Mouse (Mus musculus): ENCODE results near the gene Vdr. TPM values are rescaled to one million over a fixed set of nuclear protein-coding genes. Genes with fewer than 3 reads are reported as not detected.

Vdr gene
- polyA plus RNA-seq, 1 experiment from 2014 or later = not detected

- no peak for DNase-seq
These were observed 87.7 kb downstream of the Vdr start for GRCm38 (mm10) chr15:97822545-97823228.

GRCm38 (mm10) chr15:97821983-97822363, 88.5 kb downstream of the Vdr start:
- Histone ChIP-seq H3K9me3 (ENCODE audit: control insufficient read depth, low read length) (no peaks in the 10 kb centered on the region), H3K4me2 (ENCODE audit: low read length) (no peak overlapping the region), H3K4me1 (ENCODE audit: control insufficient read depth, insufficient read depth, low read length) (peaks cover 39% of the 10 kb centered on the region), H3K27ac (replicated peaks; ENCODE audit: low read depth, low read length) (no peak overlapping the region), H3K36me3 (ENCODE audit: control insufficient read depth, insufficient read depth, low read length) (0 out of 2 replicates have a peak, but pooled peaks cover 2% of the 10 kb centered on the region), H3K27me3 (ENCODE audit: control insufficient read depth, insufficient read depth, low read length) (no peaks in the 10 kb centered on the region), H3K4me3 (replicated peaks; ENCODE audit: low read depth, low read length) (no peak overlapping the region), H3K9ac (replicated peaks; ENCODE audit: low read length) (no peak overlapping the region)
- ATAC-seq (ENCODE audit: low FRiP score, low TSS enrichment) (no peak), DNase-seq (no peak)
- 78% methylated on average over 6 of the region's 6 CpGs for WGBS

More at GRCm38 (mm10) chr15:97822545-97823228, 87.7 kb downstream of the Vdr start:
- H3K27ac ChIP-seq (replicated peaks; ENCODE audit: low read depth, low read length) = no peak overlapping the region
- 0 out of 2 replicates have a peak, but pooled peaks cover 2% of the 10 kb centered on the region for H3K36me3 ChIP-seq (ENCODE audit: control insufficient read depth, insufficient read depth, low read length)
- no peaks in the 10 kb centered on the region for H3K27me3 ChIP-seq (ENCODE audit: control insufficient read depth, insufficient read depth, low read length)
- ATAC-seq (ENCODE audit: low FRiP score, low TSS enrichment) = no peak
- H3K4me3 ChIP-seq (replicated peaks; ENCODE audit: low read depth, low read length) = no peak overlapping the region
- WGBS = 53% methylated on average over 12 of the region's 12 CpGs
- 0 out of 2 replicates have a peak overlapping the region, but pooled peaks have one; percentile 6 for H3K9ac ChIP-seq (replicated peaks; ENCODE audit: low read length)
- peaks cover 39% of the 10 kb centered on the region for H3K4me1 ChIP-seq (ENCODE audit: control insufficient read depth, insufficient read depth, low read length)
- H3K9me3 ChIP-seq (ENCODE audit: control insufficient read depth, low read length) = no peaks in the 10 kb centered on the region
- no peak overlapping the region for H3K4me2 ChIP-seq (ENCODE audit: low read length)

GRCm38 (mm10) chr15:97821321-97821982, 89.0 kb downstream of the Vdr start:
- DNase-seq (no peak), ATAC-seq (ENCODE audit: low FRiP score, low TSS enrichment) (no peak)
- Histone ChIP-seq H3K27ac (replicated peaks; ENCODE audit: low read depth, low read length) (0 out of 2 replicates have a peak overlapping the region, but pooled peaks have one; percentile 8), H3K27me3 (ENCODE audit: control insufficient read depth, insufficient read depth, low read length) (no peaks in the 10 kb centered on the region), H3K36me3 (ENCODE audit: control insufficient read depth, insufficient read depth, low read length) (0 out of 2 replicates have a peak, but pooled peaks cover under 1% of the 10 kb centered on the region), H3K4me3 (replicated peaks; ENCODE audit: low read depth, low read length) (no peak overlapping the region), H3K4me2 (ENCODE audit: low read length) (no peak overlapping the region), H3K9me3 (ENCODE audit: control insufficient read depth, low read length) (no peaks in the 10 kb centered on the region), H3K9ac (replicated peaks; ENCODE audit: low read length) (no peak overlapping the region; the same call in 1 of the 2 replicates), H3K4me1 (ENCODE audit: control insufficient read depth, insufficient read depth, low read length) (peaks cover 37% of the 10 kb centered on the region)
- whole genome bisulfite sequencing = 77% methylated on average over 10 of the region's 10 CpGs

GRCm38 (mm10) chr15:97819937-97820336, 90.5 kb downstream of the Vdr start:
- no peak overlapping the region for H3K4me3 ChIP-seq (replicated peaks; ENCODE audit: low read depth, low read length)
- H3K36me3 ChIP-seq (ENCODE audit: control insufficient read depth, insufficient read depth, low read length) = no peaks in the 10 kb centered on the region
- DNase-seq = no peak
- H3K4me1 ChIP-seq (ENCODE audit: control insufficient read depth, insufficient read depth, low read length) = peaks cover 22% of the 10 kb centered on the region
- H3K4me2 ChIP-seq (ENCODE audit: low read length) = no peak overlapping the region
- H3K27me3 ChIP-seq (ENCODE audit: control insufficient read depth, insufficient read depth, low read length) = no peaks in the 10 kb centered on the region
- WGBS = 84% methylated on average over 9 of the region's 9 CpGs
- ATAC-seq (ENCODE audit: low FRiP score, low TSS enrichment) = no peak
- H3K27ac ChIP-seq (replicated peaks; ENCODE audit: low read depth, low read length) = no peak overlapping the region
- no peaks in the 10 kb centered on the region for H3K9me3 ChIP-seq (ENCODE audit: control insufficient read depth, low read length)
- H3K9ac ChIP-seq (replicated peaks; ENCODE audit: low read length) = no peak overlapping the region

- Histone ChIP-seq H3K9ac (replicated peaks; ENCODE audit: low read length) (no peak overlapping the region), H3K4me1 (ENCODE audit: control insufficient read depth, insufficient read depth, low read length) (peaks cover 22% of the 10 kb centered on the region), H3K27ac (replicated peaks; ENCODE audit: low read depth, low read length) (no peak overlapping the region), H3K4me2 (ENCODE audit: low read length) (no peak overlapping the region), H3K27me3 (ENCODE audit: control insufficient read depth, insufficient read depth, low read length) (no peaks in the 10 kb centered on the region), H3K9me3 (ENCODE audit: control insufficient read depth, low read length) (no peaks in the 10 kb centered on the region), H3K4me3 (replicated peaks; ENCODE audit: low read depth, low read length) (no peak overlapping the region), H3K36me3 (ENCODE audit: control insufficient read depth, insufficient read depth, low read length) (no peaks in the 10 kb centered on the region)
- 94% methylated on average over 17 of the region's 17 CpGs for WGBS
- ATAC-seq (ENCODE audit: low FRiP score, low TSS enrichment) (no peak), DNase-seq (no peak)
These were observed 94.0 kb downstream of the Vdr start for GRCm38 (mm10) chr15:97816199-97816994.

GRCm38 (mm10) chr15:97815254-97815653, 95.2 kb downstream of the Vdr start:
- Histone ChIP-seq H3K27ac (replicated peaks; ENCODE audit: low read depth, low read length) (no peak overlapping the region), H3K4me1 (ENCODE audit: control insufficient read depth, insufficient read depth, low read length) (peaks cover 22% of the 10 kb centered on the region), H3K9me3 (ENCODE audit: control insufficient read depth, low read length) (no peaks in the 10 kb centered on the region), H3K9ac (replicated peaks; ENCODE audit: low read length) (no peak overlapping the region), H3K4me3 (replicated peaks; ENCODE audit: low read depth, low read length) (no peak overlapping the region), H3K4me2 (ENCODE audit: low read length) (no peak overlapping the region), H3K27me3 (ENCODE audit: control insufficient read depth, insufficient read depth, low read length) (no peaks in the 10 kb centered on the region), H3K36me3 (ENCODE audit: control insufficient read depth, insufficient read depth, low read length) (0 out of 2 replicates have a peak, but pooled peaks cover 5% of the 10 kb centered on the region)
- WGBS = 95% methylated on average over 4 of the region's 4 CpGs
- no peak for ATAC-seq (ENCODE audit: low FRiP score, low TSS enrichment)
- DNase-seq = no peak

- Histone ChIP-seq H3K4me3 (replicated peaks; ENCODE audit: low read depth, low read length) (no peak overlapping the region), H3K27ac (replicated peaks; ENCODE audit: low read depth, low read length) (no peak overlapping the region), H3K27me3 (ENCODE audit: control insufficient read depth, insufficient read depth, low read length) (no peaks in the 10 kb centered on the region), H3K36me3 (ENCODE audit: control insufficient read depth, insufficient read depth, low read length) (peaks cover 11% of the 10 kb centered on the region; the same call in 1 of the 2 replicates), H3K9me3 (ENCODE audit: control insufficient read depth, low read length) (no peaks in the 10 kb centered on the region), H3K4me1 (ENCODE audit: control insufficient read depth, insufficient read depth, low read length) (peaks cover 22% of the 10 kb centered on the region), H3K4me2 (ENCODE audit: low read length) (no peak overlapping the region), H3K9ac (replicated peaks; ENCODE audit: low read length) (no peak overlapping the region)
- ATAC-seq (ENCODE audit: low FRiP score, low TSS enrichment) (no peak), DNase-seq (no peak)
- WGBS = 53% methylated on average over 5 of the region's 5 CpGs
These were observed 95.7 kb downstream of the Vdr start for GRCm38 (mm10) chr15:97814703-97815102.

GRCm38 (mm10) chr15:97813452-97814204, 96.8 kb downstream of the Vdr start:
- Histone ChIP-seq H3K36me3 (ENCODE audit: control insufficient read depth, insufficient read depth, low read length) (peaks cover 20% of the 10 kb centered on the region), H3K9ac (replicated peaks; ENCODE audit: low read length) (no peak overlapping the region), H3K4me3 (replicated peaks; ENCODE audit: low read depth, low read length) (no peak overlapping the region), H3K4me1 (ENCODE audit: control insufficient read depth, insufficient read depth, low read length) (peaks cover 22% of the 10 kb centered on the region), H3K27me3 (ENCODE audit: control insufficient read depth, insufficient read depth, low read length) (no peaks in the 10 kb centered on the region), H3K27ac (replicated peaks; ENCODE audit: low read depth, low read length) (peak overlapping the region; percentile 52; the same call in 1 of the 2 replicates), H3K4me2 (ENCODE audit: low read length) (no peak overlapping the region), H3K9me3 (ENCODE audit: control insufficient read depth, low read length) (no peaks in the 10 kb centered on the region)
- WGBS = 48% methylated on average over 21 of the region's 21 CpGs
- DNase-seq = peak; percentile 41
- no peak for ATAC-seq (ENCODE audit: low FRiP score, low TSS enrichment)
